Mouse (Mus musculus) small intestine, adult 2 months (tissue): ENCODE data around the gene Fam210b. TPM values are rescaled to one million over a fixed set of nuclear protein-coding genes. Genes with fewer than 3 reads are reported as not detected.

ENCODE experiments used
- H3K27ac ChIP-seq: fragments of 200-500 bp; 2 replicates; pipeline ENCODE4 v1.5.1; 2012; ENCODE audit warnings: low read depth, low read length, control low read depth, inconsistent platforms; ENCODE audit not compliant: insufficient read depth
- H3K27me3 ChIP-seq: fragments of 200-500 bp; 2 replicates; pipeline ENCODE4 v1.6.1; 2012; ENCODE audit warnings: mild to moderate bottlenecking, moderate library complexity, low read length, inconsistent platforms; ENCODE audit not compliant: control insufficient read depth, insufficient read depth
- H3K36me3 ChIP-seq: fragments of 200-500 bp; 2 replicates; pipeline ENCODE4 v1.6.1; 2012; ENCODE audit warnings: mild to moderate bottlenecking, low read length, control low read depth, inconsistent platforms; ENCODE audit not compliant: control insufficient read depth, insufficient read depth
- H3K4me1 ChIP-seq: fragments of 200-500 bp; 2 replicates; pipeline ENCODE4 v1.6.1; 2012; ENCODE audit warnings: low read length, inconsistent platforms, mixed read lengths; ENCODE audit not compliant: control insufficient read depth, insufficient read depth, insufficient read length
- H3K4me3 ChIP-seq: fragments of 200-500 bp; 2 replicates; pipeline ENCODE4 v1.5.1; 2012; ENCODE audit warnings: low read depth, mild to moderate bottlenecking, control low read depth, inconsistent platforms, low read length, moderate library complexity
- CTCF ChIP-seq: fragments of 200-500 bp; IDR thresholded peaks from 2 replicates; pipeline ENCODE4 v1.5.1; 2012; ENCODE audit warnings: low read depth, mild to moderate bottlenecking, control low read depth, inconsistent platforms, low read length, moderate library complexity, mixed read lengths; ENCODE audit not compliant: insufficient replicate concordance, insufficient read length; ENCODE audit errors: extremely low read depth
- POLR2A ChIP-seq: fragments of 200-500 bp; IDR thresholded peaks from 2 replicates; pipeline ENCODE4 v1.6.1; 2012; ENCODE audit warnings: low read depth, mild to moderate bottlenecking, control low read depth, inconsistent platforms, low read length, moderate library complexity
- WGBS: fragments of 180-500 bp; shearing (Covaris S2); methylation state at CpG from one replicate; pipeline ENCODE4 v1.1.7; 2018; 5-methylcytosine and 5-hydroxymethylcytosine counted together
- polyA plus RNA-seq: library from polyadenylated mRNA; depleted of rRNA; stranded (reverse); fragments of >200 nt; gene quantifications from 2 replicates; pipeline ENCODE4 v1.2.3, GENCODE M21; 2012

The Fam210b gene
- polyA plus RNA-seq, 1 experiment: 22.7 TPM

- WGBS: 63% methylated on average over 5 of the region's 5 CpGs
- H3K4me3 ChIP-seq: no peak overlapping the region
Measured at GRCm38 (mm10) chr2:172341606-172342005, 3.8 kb upstream of the Fam210b start.

GRCm38 (mm10) chr2:172343751-172344150 is 1.6 kb upstream of the Fam210b start:
- H3K27me3 ChIP-seq: no peaks in the 10 kb centered on the region
- no peaks in the 10 kb centered on the region for H3K36me3 ChIP-seq
- TF ChIP-seq POLR2A (no peak), CTCF (no peak)
- WGBS: 84% methylated on average over 7 of the region's 7 CpGs
- H3K4me1 ChIP-seq: no peaks in the 10 kb centered on the region; the same call in 1 of the 2 replicates
- H3K27ac ChIP-seq: no peak overlapping the region
- H3K4me3 ChIP-seq: no peak overlapping the region

More at GRCm38 (mm10) chr2:172341606-172342005, 3.8 kb upstream of the Fam210b start:
- Histone ChIP-seq H3K4me1 (no peaks in the 10 kb centered on the region; the same call in 1 of the 2 replicates), H3K36me3 (no peaks in the 10 kb centered on the region), H3K27me3 (no peaks in the 10 kb centered on the region), H3K27ac (no peak overlapping the region)
- TF ChIP-seq CTCF (no peak), POLR2A (no peak)

DNA sequence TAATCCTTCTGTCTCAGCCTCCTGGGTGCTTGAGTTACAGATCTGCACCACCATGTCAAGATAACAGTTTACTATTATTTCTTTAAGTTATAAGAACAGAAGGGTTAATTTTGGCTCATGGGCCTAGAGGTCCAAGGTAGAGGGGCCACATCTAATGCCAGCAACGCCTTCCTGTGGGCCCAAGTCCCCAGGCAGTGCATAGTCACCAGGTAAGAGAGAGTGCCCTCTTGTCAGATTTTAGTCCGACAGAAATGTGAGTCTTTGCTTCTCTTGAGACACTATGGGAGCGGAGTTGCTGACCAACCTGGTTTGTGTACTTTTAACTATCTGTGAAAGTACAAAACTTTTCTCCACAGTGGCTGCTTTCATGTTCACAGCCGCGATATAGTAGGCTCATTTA is 696 bp upstream of the Fam210b start:
- Histone ChIP-seq H3K27ac (no peak overlapping the region), H3K36me3 (no peaks in the 10 kb centered on the region), H3K27me3 (no peaks in the 10 kb centered on the region), H3K4me1 (no peaks in the 10 kb centered on the region; the same call in 1 of the 2 replicates), H3K4me3 (no peak overlapping the region)
- TF ChIP-seq CTCF: no peak
- TF ChIP-seq POLR2A: no peak
- WGBS: 25% methylated on average over 5 of the region's 5 CpGs

GRCm38 (mm10) chr2:172346034-172346929 is 917 bp downstream of the Fam210b start:
- H3K27ac ChIP-seq: no peak overlapping the region
- H3K4me1 ChIP-seq: peaks cover 2% of the 10 kb centered on the region
- no peaks in the 10 kb centered on the region for H3K36me3 ChIP-seq
- H3K4me3 ChIP-seq: peak overlapping the region; percentile 97
- TF ChIP-seq CTCF (no peak), POLR2A (no peak)
- no peaks in the 10 kb centered on the region for H3K27me3 ChIP-seq
- 15% methylated on average over 31 of the region's 31 CpGs for WGBS

DNA sequence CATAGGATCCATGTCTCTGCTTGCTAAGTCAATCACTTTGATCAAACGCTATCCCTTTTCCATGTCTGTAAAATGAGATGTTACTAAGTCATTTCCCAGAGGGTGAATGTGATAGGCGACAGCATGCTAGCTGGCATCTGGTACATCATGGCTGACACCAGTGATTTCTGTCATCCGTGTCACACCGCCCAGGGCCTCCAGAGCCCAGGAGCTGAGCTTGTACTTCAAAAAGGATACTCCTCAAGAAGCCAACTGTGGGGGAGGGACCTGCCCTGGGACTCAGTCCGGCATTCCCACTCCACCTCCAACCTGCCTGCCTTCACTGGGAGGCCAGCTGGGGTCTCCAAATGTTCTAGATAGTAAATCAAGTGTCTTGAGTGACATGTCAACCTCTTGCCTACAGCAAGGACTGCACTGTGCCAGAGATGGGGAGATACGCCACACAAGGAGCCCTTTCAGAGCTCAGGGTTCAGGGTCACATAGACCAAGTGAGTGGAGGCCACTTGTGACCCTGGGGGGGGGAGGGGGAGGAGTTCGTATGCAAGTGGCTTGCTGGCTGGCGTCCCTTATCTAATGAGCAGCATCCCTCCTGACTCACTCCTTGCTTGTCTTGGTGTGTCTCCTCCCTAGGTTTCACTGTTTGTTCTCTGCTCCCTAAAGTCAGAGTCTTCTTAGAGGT is 1.7 kb downstream of the Fam210b start:
- Histone ChIP-seq H3K36me3 (no peaks in the 10 kb centered on the region), H3K4me3 (no peak overlapping the region), H3K4me1 (peaks cover 2% of the 10 kb centered on the region), H3K27ac (no peak overlapping the region), H3K27me3 (no peaks in the 10 kb centered on the region)
- no peak for TF ChIP-seq POLR2A
- no peak for TF ChIP-seq CTCF
- 82% methylated on average over 8 of the region's 8 CpGs for WGBS

- Histone ChIP-seq H3K27ac (no peak overlapping the region), H3K4me3 (no peak overlapping the region), H3K4me1 (peaks cover 2% of the 10 kb centered on the region), H3K27me3 (no peaks in the 10 kb centered on the region), H3K36me3 (peaks cover 5% of the 10 kb centered on the region)
- 52% methylated on average over 3 of the region's 3 CpGs for WGBS
- TF ChIP-seq POLR2A (no peak), CTCF (no peak)
Measured at GRCm38 (mm10) chr2:172348297-172348950, 3.1 kb downstream of the Fam210b start.
